Mouse (Mus musculus) embryonic facial prominence, embryonic 12.5 days (tissue): Measurements from ENCODE around the gene Actrt3. TPM values are rescaled to one million over a fixed set of nuclear protein-coding genes. Genes with fewer than 3 reads are reported as not detected.

Source experiments
- ATAC-seq: fragments of 200-750 bp; cut with Nextera tagmentation; 2 replicates; pipeline ENCODE4 v1.8.0; 2017; ENCODE audit not compliant: insufficient number of reproducible peaks, insufficient read depth, low FRiP score, low TSS enrichment
- H3K27ac ChIP-seq: fragments of 300-500 bp; sonication (generic); 2 replicates; pipeline ENCODE4 v1.5.1; 2016; ENCODE audit warnings: mild to moderate bottlenecking
- H3K27me3 ChIP-seq: fragments of 300-500 bp; sonication (generic); 2 replicates; pipeline ENCODE4 v1.6.1; 2016; ENCODE audit warnings: mild to moderate bottlenecking, moderate library complexity
- H3K36me3 ChIP-seq: fragments of 300-500 bp; sonication (generic); 2 replicates; pipeline ENCODE4 v1.6.1; 2016; ENCODE audit warnings: mild to moderate bottlenecking
- H3K4me1 ChIP-seq: fragments of 300-500 bp; sonication (generic); 2 replicates; pipeline ENCODE4 v1.6.1; 2016
- H3K4me2 ChIP-seq: fragments of 300-500 bp; sonication (generic); replicated peaks from 2 replicates; pipeline ENCODE4 v1.6.1; 2016; ENCODE audit warnings: mild to moderate bottlenecking, moderate library complexity
- H3K4me3 ChIP-seq: fragments of 300-500 bp; sonication (generic); 2 replicates; pipeline ENCODE4 v1.5.1; 2016; ENCODE audit warnings: mild to moderate bottlenecking
- H3K9ac ChIP-seq: fragments of 300-500 bp; sonication (generic); 2 replicates; pipeline ENCODE4 v1.6.1; 2016; ENCODE audit warnings: mild to moderate bottlenecking, moderate library complexity
- H3K9me3 ChIP-seq: fragments of 300-500 bp; sonication (generic); 2 replicates; pipeline ENCODE4 v1.6.1; 2016; ENCODE audit warnings: mild to moderate bottlenecking, moderate library complexity
- WGBS: fragments of 180-500 bp; shearing (Covaris S2); methylation state at CpG from one replicate; pipeline ENCODE4 v1.1.7; 2016; 5-methylcytosine and 5-hydroxymethylcytosine counted together
- polyA plus RNA-seq: library from polyadenylated mRNA; unstranded; fragments of >200 nt; fragmentation: Nextera tagmentation; extraction: Ambion mirVana; gene quantifications from 2 replicates; pipeline ENCODE4 v1.2.1, GENCODE M21; 2016

The Actrt3 gene
- 0.11 TPM in 1 of 2 replicates, not detected in the other for polyA plus RNA-seq

GRCm38 (mm10) chr3:30599711-30600545 lies at the start of gene Actrt3:
Actrt3 (minus strand) TSS chr3:30599939.
- H3K4me3 ChIP-seq: peak within 1 kb of the TSS; percentile 45
- peak within 1 kb of the TSS; percentile 90 for H3K4me2 ChIP-seq
- H3K4me1 ChIP-seq: peaks cover 13% of the 10 kb centered on the region
- peaks cover 8% of the 10 kb centered on the region for H3K36me3 ChIP-seq
- H3K27me3 ChIP-seq: no peaks in the 10 kb centered on the region
- H3K27ac ChIP-seq: peak within 1 kb of the TSS; percentile 61
- peak within 1 kb of the TSS; percentile 53 for H3K9ac ChIP-seq
- 1% methylated on average over 31 of the region's 32 CpGs for WGBS
- H3K9me3 ChIP-seq: no peaks in the 10 kb centered on the region
- no peak for ATAC-seq

DNA sequence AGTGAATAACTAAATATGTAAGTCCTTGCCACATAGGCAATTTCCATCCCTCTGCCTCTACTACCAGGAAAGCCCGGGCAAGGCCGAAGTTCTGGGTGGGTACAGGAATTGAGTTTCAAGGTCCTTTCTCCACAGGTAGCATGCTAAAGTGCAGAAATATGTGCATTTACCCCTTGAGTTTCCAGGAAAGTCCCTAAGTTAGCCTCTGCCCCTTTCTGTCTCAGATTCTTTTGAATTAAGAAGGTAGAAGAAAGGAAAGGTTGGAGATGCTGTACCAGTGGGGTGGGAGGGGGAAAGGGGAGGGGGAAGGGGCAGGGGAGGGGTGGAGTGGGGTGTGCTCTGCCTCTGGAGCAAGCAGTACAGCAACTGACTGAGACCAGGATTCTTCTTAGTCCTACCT lies 48.7 kb upstream of the Actrt3 start:
- peaks cover 3% of the 10 kb centered on the region; the same call in 1 of the 2 replicates for H3K4me1 ChIP-seq
- H3K4me2 ChIP-seq: no peak overlapping the region
- peaks cover 23% of the 10 kb centered on the region; the same call in 1 of the 2 replicates for H3K27me3 ChIP-seq
- H3K27ac ChIP-seq: no peak overlapping the region
- 93% methylated on average over 2 of the region's 2 CpGs for WGBS
- H3K4me3 ChIP-seq: no peak overlapping the region
- H3K9me3 ChIP-seq: no peaks in the 10 kb centered on the region
- H3K36me3 ChIP-seq: no peaks in the 10 kb centered on the region
- no peak overlapping the region for H3K9ac ChIP-seq
- no peak for ATAC-seq

- WGBS: 3% methylated on average over 25 of the region's 25 CpGs
- Histone ChIP-seq H3K4me3 (peak within 1 kb of the TSS; percentile 40), H3K9me3 (no peaks in the 10 kb centered on the region), H3K36me3 (no peaks in the 10 kb centered on the region), H3K9ac (peak within 1 kb of the TSS; percentile 38; the same call in 1 of the 2 replicates), H3K4me1 (peaks cover 3% of the 10 kb centered on the region; the same call in 1 of the 2 replicates), H3K27me3 (peaks cover 23% of the 10 kb centered on the region; the same call in 1 of the 2 replicates), H3K27ac (no peak within 1 kb of the TSS), H3K4me2 (peak within 1 kb of the TSS; percentile 72)
- ATAC-seq: peak; percentile 66
Observed at GRCm38 (mm10) chr3:30647440-30648090, 47.8 kb upstream of the Actrt3 start, which contains the start of gene Lrrc34. Lrrc34 (minus strand) TSS chr3:30647869.

DNA sequence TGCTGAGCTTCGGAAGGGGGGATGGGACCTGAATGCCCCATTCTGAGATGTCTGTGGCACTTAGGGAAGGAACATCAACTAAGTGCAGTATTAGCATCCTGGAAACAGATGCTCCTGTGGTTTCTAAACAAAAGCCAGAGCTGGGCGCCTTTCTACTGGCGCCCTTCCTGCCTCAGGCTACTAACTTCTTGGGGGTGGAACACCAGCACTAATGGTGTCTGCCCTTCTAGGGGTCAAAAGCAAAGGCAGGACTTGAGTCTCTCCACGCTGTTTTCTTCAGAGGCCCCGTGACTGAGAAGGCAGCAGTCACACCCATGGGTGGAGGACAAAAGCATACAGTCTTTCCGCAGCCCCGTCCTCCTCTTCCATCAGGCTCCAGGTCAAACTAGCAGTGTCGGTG lies 47.0 kb upstream of the Actrt3 start:
- Histone ChIP-seq H3K27ac (no peak overlapping the region), H3K9me3 (no peaks in the 10 kb centered on the region), H3K27me3 (peaks cover 23% of the 10 kb centered on the region; the same call in 1 of the 2 replicates), H3K4me1 (peaks cover 3% of the 10 kb centered on the region; the same call in 1 of the 2 replicates), H3K36me3 (no peaks in the 10 kb centered on the region), H3K4me2 (peak overlapping the region; percentile 72; the same call in 1 of the 2 replicates), H3K4me3 (no peak overlapping the region), H3K9ac (no peak overlapping the region)
- ATAC-seq: no peak
- 34% methylated on average over 8 of the region's 8 CpGs for WGBS

GRCm38 (mm10) chr3:30644207-30644606 lies 44.5 kb upstream of the Actrt3 start, which contains the start of gene Lrriq4:
Lrriq4 (plus strand) TSS chr3:30644507.
- no peaks in the 10 kb centered on the region for H3K36me3 ChIP-seq
- no peaks in the 10 kb centered on the region for H3K9me3 ChIP-seq
- no peak within 1 kb of the TSS for H3K9ac ChIP-seq
- H3K27ac ChIP-seq: no peak within 1 kb of the TSS
- no peak within 1 kb of the TSS for H3K4me2 ChIP-seq
- no peak for ATAC-seq
- H3K27me3 ChIP-seq: peaks cover 10% of the 10 kb centered on the region; the same call in 1 of the 2 replicates
- H3K4me1 ChIP-seq: peaks cover 3% of the 10 kb centered on the region; the same call in 1 of the 2 replicates
- 68% methylated on average over 2 of the region's 2 CpGs for WGBS
- H3K4me3 ChIP-seq: no peak within 1 kb of the TSS

GRCm38 (mm10) chr3:30635629-30636028 lies 35.9 kb upstream of the Actrt3 start:
- no peaks in the 10 kb centered on the region for H3K36me3 ChIP-seq
- no peak overlapping the region for H3K4me3 ChIP-seq
- no peak overlapping the region for H3K9ac ChIP-seq
- no peak overlapping the region for H3K27ac ChIP-seq
- 80% methylated on average over 4 of the region's 4 CpGs for WGBS
- H3K27me3 ChIP-seq: no peaks in the 10 kb centered on the region
- no peaks in the 10 kb centered on the region for H3K9me3 ChIP-seq
- H3K4me2 ChIP-seq: no peak overlapping the region
- H3K4me1 ChIP-seq: no peaks in the 10 kb centered on the region
- ATAC-seq: no peak

GRCm38 (mm10) chr3:30633681-30634080 lies 33.9 kb upstream of the Actrt3 start:
- WGBS: 55% methylated on average over 3 of the region's 3 CpGs
- no peak for ATAC-seq
- H3K9me3 ChIP-seq: no peaks in the 10 kb centered on the region
- no peak overlapping the region for H3K4me3 ChIP-seq
- H3K36me3 ChIP-seq: no peaks in the 10 kb centered on the region
- H3K4me1 ChIP-seq: no peaks in the 10 kb centered on the region
- no peak overlapping the region for H3K9ac ChIP-seq
- no peak overlapping the region for H3K4me2 ChIP-seq
- H3K27me3 ChIP-seq: no peaks in the 10 kb centered on the region
- no peak overlapping the region for H3K27ac ChIP-seq

DNA sequence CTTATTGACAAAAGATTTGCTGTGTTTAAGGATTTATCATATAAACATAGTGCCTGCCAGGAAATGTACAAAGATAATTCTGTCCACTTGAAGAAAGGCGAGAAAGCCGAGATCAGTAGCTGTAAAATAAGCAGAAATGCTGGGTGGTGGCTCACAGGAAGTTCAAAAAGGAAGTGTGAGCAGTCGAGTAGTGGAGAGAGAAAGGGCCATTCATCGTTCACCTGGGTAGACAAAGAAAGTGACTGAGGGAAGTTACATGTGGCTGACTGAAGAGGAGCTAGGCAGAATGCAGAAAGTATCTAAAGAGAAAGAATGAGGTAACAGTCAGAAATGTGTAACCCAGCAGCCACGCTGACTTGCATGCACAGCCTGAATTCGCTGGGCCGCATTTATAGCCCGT lies 20.4 kb upstream of the Actrt3 start:
- Histone ChIP-seq H3K27ac (no peak overlapping the region), H3K4me3 (no peak overlapping the region), H3K27me3 (no peaks in the 10 kb centered on the region), H3K36me3 (peaks cover 24% of the 10 kb centered on the region), H3K4me2 (no peak overlapping the region), H3K9ac (no peak overlapping the region), H3K9me3 (no peaks in the 10 kb centered on the region), H3K4me1 (no peaks in the 10 kb centered on the region)
- no peak for ATAC-seq
- WGBS: 70% methylated on average over 8 of the region's 8 CpGs

- Histone ChIP-seq H3K9ac (no peak overlapping the region), H3K4me1 (no peaks in the 10 kb centered on the region), H3K27ac (no peak overlapping the region), H3K4me3 (no peak overlapping the region), H3K9me3 (no peaks in the 10 kb centered on the region), H3K36me3 (peaks cover 69% of the 10 kb centered on the region), H3K4me2 (no peak overlapping the region), H3K27me3 (no peaks in the 10 kb centered on the region)
- ATAC-seq: no peak
- 95% methylated on average over 4 of the region's 4 CpGs for WGBS
Observed at GRCm38 (mm10) chr3:30610930-30611329, 11.2 kb upstream of the Actrt3 start.

- H3K36me3 ChIP-seq: peaks cover 62% of the 10 kb centered on the region
- no peak for ATAC-seq
Observed at GRCm38 (mm10) chr3:30608999-30609398, 9.3 kb upstream of the Actrt3 start.

GRCm38 (mm10) chr3:30603256-30603655 lies 3.5 kb upstream of the Actrt3 start:
- WGBS: 40% methylated on average over 10 of the region's 10 CpGs
- H3K4me3 ChIP-seq: peak overlapping the region; percentile 86
- H3K4me2 ChIP-seq: peak overlapping the region; percentile 90
- no peaks in the 10 kb centered on the region for H3K9me3 ChIP-seq
- 0 out of 2 replicates have a peak overlapping the region, but pooled peaks have one; percentile 95 for H3K27ac ChIP-seq
- ATAC-seq: no peak
- peak overlapping the region; percentile 84 for H3K9ac ChIP-seq
- peaks cover 25% of the 10 kb centered on the region for H3K36me3 ChIP-seq
- peaks cover 13% of the 10 kb centered on the region for H3K4me1 ChIP-seq
- no peaks in the 10 kb centered on the region for H3K27me3 ChIP-seq

More at GRCm38 (mm10) chr3:30608999-30609398, 9.3 kb upstream of the Actrt3 start:
- 87% methylated on average over 3 of the region's 3 CpGs for WGBS
- Histone ChIP-seq H3K4me2 (no peak overlapping the region), H3K4me3 (no peak overlapping the region), H3K27ac (no peak overlapping the region), H3K27me3 (no peaks in the 10 kb centered on the region), H3K9ac (no peak overlapping the region), H3K4me1 (no peaks in the 10 kb centered on the region), H3K9me3 (no peaks in the 10 kb centered on the region)
